In the genomic region with DNA sequence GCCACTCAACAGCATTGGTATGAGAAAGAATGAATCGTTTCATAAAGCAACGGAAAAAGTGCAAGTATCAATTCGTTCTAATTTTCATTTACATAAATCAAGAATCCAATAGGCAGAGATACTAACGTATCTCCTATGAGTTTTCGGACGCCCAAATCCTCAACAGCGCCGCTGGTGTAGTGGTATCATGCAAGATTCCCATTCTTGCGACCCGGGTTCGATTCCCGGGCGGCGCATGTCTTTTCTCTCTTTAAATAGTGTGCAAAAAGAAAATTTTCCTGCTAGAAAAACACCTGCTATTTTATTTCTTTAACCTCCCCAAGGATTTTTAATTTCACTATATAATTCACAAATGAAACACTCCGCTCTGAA, we compare ENCODE assay signal across 8 mouse cellular contexts. TPM values are rescaled to one million over a fixed set of nuclear protein-coding genes. Genes with fewer than 3 reads are reported as not detected.
DNase-seq lines count a peak whose midpoint lies in the region; ATAC-seq lines count a peak whose summit lies in the region.

No protein-coding gene starts in this region.

- peak overlapping the region; percentile 99 for H3K9ac ChIP-seq in embryonic facial prominence, embryonic 13.5 days
- H3K9ac ChIP-seq in heart, embryonic 14.5 days (ENCODE audit: low read length): peak overlapping the region; percentile 99
- peak overlapping the region; percentile 92 for H3K9ac ChIP-seq in liver, embryonic 13.5 days
- H3K9ac ChIP-seq in neural tube, embryonic 11.5 days (ENCODE audit: low read length): no peak overlapping the region; the same call in 1 of the 2 replicates

- H3K27me3 ChIP-seq in embryonic facial prominence, embryonic 13.5 days: peaks cover 2% of the 10 kb centered on the region; the same call in 1 of the 2 replicates
- no peaks in the 10 kb centered on the region for H3K27me3 ChIP-seq in heart, embryonic 14.5 days (ENCODE audit: control insufficient read depth, insufficient read depth, low read length)
- H3K27me3 ChIP-seq in liver, embryonic 13.5 days: no peaks in the 10 kb centered on the region
- H3K27me3 ChIP-seq in neural tube, embryonic 11.5 days (ENCODE audit: control insufficient read depth, insufficient read depth, low read length): no peaks in the 10 kb centered on the region

- under 1% methylated on average over 15 of the region's 15 CpGs for WGBS in embryonic facial prominence, embryonic 13.5 days
- WGBS in heart, embryonic 14.5 days: under 1% methylated on average over 15 of the region's 15 CpGs
- WGBS in liver, embryonic 13.5 days (ENCODE audit: insufficient replicate concordance): under 1% methylated on average over 15 of the region's 15 CpGs
- under 1% methylated on average over 15 of the region's 15 CpGs for WGBS in neural tube, embryonic 11.5 days

- peak overlapping the region; percentile 91 for H3K4me3 ChIP-seq in embryonic facial prominence, embryonic 13.5 days
- peak overlapping the region; percentile 83 to 91 for H3K4me3 ChIP-seq in heart, embryonic 14.5 days (ENCODE audit: control insufficient read depth in 1 of 2, insufficient read depth in 1 of 2, low read depth in 1 of 2, low read length in 2 of 2)
- peak overlapping the region; percentile 96 for H3K4me3 ChIP-seq in liver, embryonic 13.5 days (replicated peaks)
- H3K4me3 ChIP-seq in neural tube, embryonic 11.5 days (ENCODE audit: low read depth, low read length): peak overlapping the region; percentile 88

- peaks cover 18% of the 10 kb centered on the region; the same call in 1 of the 2 replicates for H3K4me1 ChIP-seq in embryonic facial prominence, embryonic 13.5 days
- H3K4me1 ChIP-seq in heart, embryonic 14.5 days (ENCODE audit: control insufficient read depth in 2 of 2, insufficient read depth in 2 of 2, low read length in 2 of 2): peaks cover 2 to 20% of the 10 kb centered on the region in 2 experiments; a peak in 3 of 4 replicates
- peaks cover 44% of the 10 kb centered on the region for H3K4me1 ChIP-seq in liver, embryonic 13.5 days (replicated peaks)
- peaks cover 4% of the 10 kb centered on the region; the same call in 1 of the 2 replicates for H3K4me1 ChIP-seq in neural tube, embryonic 11.5 days (ENCODE audit: control insufficient read depth, insufficient read depth, low read length)

- DNase-seq in CD4-positive, CD25-positive, alpha-beta regulatory T cell, adult 2 months (ENCODE audit: low read depth, low spot score): peak; percentile 83
- DNase-seq in adrenal gland, postnatal 36 days: peak; percentile 80 to 88
- DNase-seq in kidney, postnatal 14 days: peak; percentile 90
- peak; percentile 80 for DNase-seq in liver, embryonic 13.5 days
- no peak for DNase-seq in neural tube, embryonic 11.5 days (ENCODE audit: low spot score)
- DNase-seq in thymus, postnatal 25 days: peak; percentile 84

- ATAC-seq in embryonic facial prominence, embryonic 13.5 days (ENCODE audit: insufficient number of reproducible peaks, insufficient read depth, low FRiP score, low TSS enrichment, low read depth): peak; percentile 65
- peak; percentile 52; the same call in 1 of the 2 replicates for ATAC-seq in heart, embryonic 14.5 days (ENCODE audit: insufficient number of reproducible peaks, insufficient read depth, low FRiP score, low read depth)
- peak; percentile 61 for ATAC-seq in liver, embryonic 13.5 days (ENCODE audit: low read depth)
- peak; percentile 81 for ATAC-seq in neural tube, embryonic 11.5 days (ENCODE audit: insufficient read depth, low FRiP score, low TSS enrichment)

- H3K4me2 ChIP-seq in embryonic facial prominence, embryonic 13.5 days: peak overlapping the region; percentile 65
- peak overlapping the region; percentile 63 for H3K4me2 ChIP-seq in heart, embryonic 14.5 days (ENCODE audit: low read length)
- peak overlapping the region; percentile 63 for H3K4me2 ChIP-seq in liver, embryonic 13.5 days
- H3K4me2 ChIP-seq in neural tube, embryonic 11.5 days (ENCODE audit: low read depth): peak overlapping the region; percentile 33

- peak overlapping the region; percentile 100 for H3K27ac ChIP-seq in embryonic facial prominence, embryonic 13.5 days
- H3K27ac ChIP-seq in heart, embryonic 14.5 days (replicated peaks in 1 of 2; ENCODE audit: control insufficient read depth in 1 of 2, insufficient read depth in 1 of 2, low read depth in 2 of 2, low read length in 2 of 2): peak overlapping the region; percentile 99 to 100; a peak in 3 of 4 replicates
- H3K27ac ChIP-seq in liver, embryonic 13.5 days: peak overlapping the region; percentile 92
- H3K27ac ChIP-seq in neural tube, embryonic 11.5 days (ENCODE audit: low read depth, low read length): peak overlapping the region; percentile 100; the same call in 1 of the 2 replicates

- peaks cover 6% of the 10 kb centered on the region; the same call in 1 of the 2 replicates for H3K36me3 ChIP-seq in embryonic facial prominence, embryonic 13.5 days
- peaks cover 10% of the 10 kb centered on the region for H3K36me3 ChIP-seq in heart, embryonic 14.5 days (ENCODE audit: control insufficient read depth, insufficient read depth, low read length)
- peaks cover 14% of the 10 kb centered on the region for H3K36me3 ChIP-seq in liver, embryonic 13.5 days
- H3K36me3 ChIP-seq in neural tube, embryonic 11.5 days (ENCODE audit: control insufficient read depth, insufficient read depth, low read length): no peaks in the 10 kb centered on the region

- H3K9me3 ChIP-seq in embryonic facial prominence, embryonic 13.5 days: no peaks in the 10 kb centered on the region
- H3K9me3 ChIP-seq in heart, embryonic 14.5 days (ENCODE audit: control insufficient read depth, low read length): no peaks in the 10 kb centered on the region
- no peaks in the 10 kb centered on the region for H3K9me3 ChIP-seq in liver, embryonic 13.5 days (replicated peaks)
- no peaks in the 10 kb centered on the region for H3K9me3 ChIP-seq in neural tube, embryonic 11.5 days (ENCODE audit: control insufficient read depth, low read length)

RNA-seq across cellular contexts. Expression of a gene that starts 0.3 kb away (rescaled TPM):
- 10 to 100 TPM; 36.2 to 53.6 TPM for total RNA-seq in adrenal gland, postnatal 36 days (2021)
- 279 and 301 TPM in 2 replicates for polyA plus RNA-seq in embryonic facial prominence, embryonic 13.5 days (2015; fragmentation: Nextera tagmentation; extraction: Ambion mirVana)
- 133 and 140 TPM in 2 replicates for polyA plus RNA-seq in heart, embryonic 14.5 days (2014; fragmentation: Nextera tagmentation; extraction: Ambion mirVana)
- polyA plus RNA-seq in liver, embryonic 13.5 days (2015; fragmentation: Nextera tagmentation; extraction: Ambion mirVana): 26.4 and 31.0 TPM in 2 replicates
- polyA plus RNA-seq in neural tube, embryonic 11.5 days (2014; fragmentation: Nextera tagmentation; extraction: Ambion mirVana): 235 and 246 TPM in 2 replicates

RNA-seq across cellular contexts. Expression of a gene that starts 6.8 kb away (rescaled TPM):
- total RNA-seq in adrenal gland, postnatal 36 days (2021): 100 to 1,000 TPM; 139 to 253 TPM
- 80.4 and 89.2 TPM in 2 replicates for polyA plus RNA-seq in embryonic facial prominence, embryonic 13.5 days (2015; fragmentation: Nextera tagmentation; extraction: Ambion mirVana)
- polyA plus RNA-seq in heart, embryonic 14.5 days (2014; fragmentation: Nextera tagmentation; extraction: Ambion mirVana): 59.2 and 66.6 TPM in 2 replicates
- polyA plus RNA-seq in liver, embryonic 13.5 days (2015; fragmentation: Nextera tagmentation; extraction: Ambion mirVana): 38.1 and 51.3 TPM in 2 replicates
- polyA plus RNA-seq in neural tube, embryonic 11.5 days (2014; fragmentation: Nextera tagmentation; extraction: Ambion mirVana): 105 and 107 TPM in 2 replicates

RNA-seq across cellular contexts. Expression of a gene that starts 22.7 kb away (rescaled TPM):
- total RNA-seq in adrenal gland, postnatal 36 days (2021): not detected
- not detected in 2 replicates for polyA plus RNA-seq in embryonic facial prominence, embryonic 13.5 days (2015; fragmentation: Nextera tagmentation; extraction: Ambion mirVana)
- polyA plus RNA-seq in heart, embryonic 14.5 days (2014; fragmentation: Nextera tagmentation; extraction: Ambion mirVana): not detected in 2 replicates
- polyA plus RNA-seq in liver, embryonic 13.5 days (2015; fragmentation: Nextera tagmentation; extraction: Ambion mirVana): not detected in 2 replicates
- polyA plus RNA-seq in neural tube, embryonic 11.5 days (2014; fragmentation: Nextera tagmentation; extraction: Ambion mirVana): not detected in 2 replicates

RNA-seq across cellular contexts. Expression of a gene that starts 32.6 kb away (rescaled TPM):
- total RNA-seq in adrenal gland, postnatal 36 days (2021): 100 to 1,000 TPM; 202 to 467 TPM
- polyA plus RNA-seq in embryonic facial prominence, embryonic 13.5 days (2015; fragmentation: Nextera tagmentation; extraction: Ambion mirVana): 768 and 781 TPM in 2 replicates
- 330 and 384 TPM in 2 replicates for polyA plus RNA-seq in heart, embryonic 14.5 days (2014; fragmentation: Nextera tagmentation; extraction: Ambion mirVana)
- polyA plus RNA-seq in liver, embryonic 13.5 days (2015; fragmentation: Nextera tagmentation; extraction: Ambion mirVana): 407 and 475 TPM in 2 replicates
- polyA plus RNA-seq in neural tube, embryonic 11.5 days (2014; fragmentation: Nextera tagmentation; extraction: Ambion mirVana): 658 and 707 TPM in 2 replicates

RNA-seq across cellular contexts. Expression of a gene that starts 34.5 kb away (rescaled TPM):
- total RNA-seq in adrenal gland, postnatal 36 days (2021): 10 to 100 TPM; 16.5 to 23.5 TPM
- 27.9 and 31.4 TPM in 2 replicates for polyA plus RNA-seq in embryonic facial prominence, embryonic 13.5 days (2015; fragmentation: Nextera tagmentation; extraction: Ambion mirVana)
- 17.1 and 20.0 TPM in 2 replicates for polyA plus RNA-seq in heart, embryonic 14.5 days (2014; fragmentation: Nextera tagmentation; extraction: Ambion mirVana)
- 12.4 and 14.5 TPM in 2 replicates for polyA plus RNA-seq in liver, embryonic 13.5 days (2015; fragmentation: Nextera tagmentation; extraction: Ambion mirVana)
- polyA plus RNA-seq in neural tube, embryonic 11.5 days (2014; fragmentation: Nextera tagmentation; extraction: Ambion mirVana): 21.0 and 24.1 TPM in 2 replicates
